Mouse (Mus musculus) limb, embryonic 14.5 days (tissue): ENCODE measurements around the gene Ppp6r3. TPM values are rescaled to one million over a fixed set of nuclear protein-coding genes. Genes with fewer than 3 reads are reported as not detected.

Source experiments
- ATAC-seq: fragments of 200-750 bp; cut with Nextera tagmentation; 2 replicates; pipeline ENCODE4 v1.8.0; 2017; ENCODE audit warnings: low read depth, moderate number of reproducible peaks, moderate TSS enrichment; ENCODE audit not compliant: low FRiP score
- DNase-seq: peaks from one replicate; pipeline ENCODE4 v3.0.0-alpha.2; 2015; ENCODE audit warnings: low spot score
- H3K27ac ChIP-seq: fragments of 300-500 bp; sonication (generic); replicated peaks from 2 replicates; pipeline ENCODE4 v1.5.1; 2014; ENCODE audit warnings: low read depth, mild to moderate bottlenecking, low read length, moderate library complexity, mixed read lengths
- H3K27me3 ChIP-seq: fragments of 300-500 bp; sonication (generic); 2 replicates; pipeline ENCODE4 v1.6.1; 2014; ENCODE audit warnings: low read length, mixed read lengths; ENCODE audit not compliant: control insufficient read depth, insufficient read depth
- H3K36me3 ChIP-seq: fragments of 300-500 bp; sonication (generic); 2 replicates; pipeline ENCODE4 v1.6.1; 2014; ENCODE audit warnings: mild to moderate bottlenecking, low read length, moderate library complexity, mixed read lengths; ENCODE audit not compliant: control insufficient read depth, insufficient read depth
- H3K4me1 ChIP-seq: fragments of 300-500 bp; sonication (generic); 2 replicates; pipeline ENCODE4 v1.6.1; 2014; ENCODE audit warnings: antibody characterized with exemption, low read length, mixed read lengths; ENCODE audit not compliant: control insufficient read depth, insufficient read depth
- H3K4me2 ChIP-seq: fragments of 300-500 bp; sonication (generic); replicated peaks from 2 replicates; pipeline ENCODE4 v1.6.1; 2014; ENCODE audit warnings: low read depth, mild to moderate bottlenecking, low read length, moderate library complexity; ENCODE audit not compliant: severe bottlenecking
- H3K4me3 ChIP-seq: fragments of 300-500 bp; sonication (generic); replicated peaks from 2 replicates; pipeline ENCODE4 v1.5.1; 2014; ENCODE audit warnings: low read length
- H3K9ac ChIP-seq: fragments of 300-500 bp; sonication (generic); 2 replicates; pipeline ENCODE4 v1.6.1; 2014; ENCODE audit warnings: mild to moderate bottlenecking, low read depth, low read length, moderate library complexity; ENCODE audit not compliant: severe bottlenecking
- H3K9me3 ChIP-seq: fragments of 300-500 bp; sonication (generic); 2 replicates; pipeline ENCODE4 v1.6.1; 2016; ENCODE audit warnings: low read length; ENCODE audit not compliant: control insufficient read depth
- POLR2A ChIP-seq: fragments of 200-500 bp; IDR thresholded peaks from 2 replicates; pipeline ENCODE4 v1.8.0; 2012; ENCODE audit warnings: inconsistent platforms, mild to moderate bottlenecking, moderate library complexity, borderline replicate concordance; ENCODE audit not compliant: insufficient read depth, insufficient read length; ENCODE audit errors: extremely low read depth
- WGBS: fragments of 180-500 bp; shearing (Covaris S2); extraction: QIAGEN DNeasy Blood & Tissue Kit; methylation state at CpG from one replicate; pipeline ENCODE4 v1.1.7; 2014; 5-methylcytosine and 5-hydroxymethylcytosine counted together
- polyA plus RNA-seq, 2 experiments: library from polyadenylated mRNA; depleted of rRNA in 1 of 2; stranded (reverse) in 1 of 2; unstranded in 1 of 2; fragments of >200 nt; fragmentation: Nextera tagmentation in 1 of 2; extraction: Ambion mirVana in 1 of 2; gene quantifications; 2 replicates each; pipeline versions ENCODE4 v1.2.1 to v1.2.3; 2012 to 2014

The Ppp6r3 gene
- polyA plus RNA-seq, 2 experiments: 61.3 to 78.7 TPM

GRCm38 (mm10) chr19:3549263-3549662, 26.3 kb downstream of the Ppp6r3 start:
- Histone ChIP-seq H3K9me3 (no peaks in the 10 kb centered on the region), H3K9ac (no peak overlapping the region), H3K4me3 (no peak overlapping the region), H3K27me3 (no peaks in the 10 kb centered on the region), H3K4me2 (no peak overlapping the region), H3K27ac (no peak overlapping the region), H3K4me1 (no peaks in the 10 kb centered on the region), H3K36me3 (0 out of 2 replicates have a peak, but pooled peaks cover 7% of the 10 kb centered on the region)
- DNase-seq (no peak), ATAC-seq (no peak)
- 80% methylated on average over 1 of the region's 1 CpGs for WGBS
- no peak for TF ChIP-seq POLR2A

GRCm38 (mm10) chr19:3548311-3548710, 27.2 kb downstream of the Ppp6r3 start:
- H3K9ac ChIP-seq: no peak overlapping the region
- 0 out of 2 replicates have a peak, but pooled peaks cover 2% of the 10 kb centered on the region for H3K4me1 ChIP-seq
- ATAC-seq (no peak), DNase-seq (no peak)
- no peak overlapping the region for H3K4me3 ChIP-seq
- no peaks in the 10 kb centered on the region for H3K9me3 ChIP-seq
- no peak for TF ChIP-seq POLR2A
- 97% methylated on average over 1 of the region's 1 CpGs for WGBS
- no peaks in the 10 kb centered on the region for H3K27me3 ChIP-seq
- H3K27ac ChIP-seq: no peak overlapping the region
- H3K4me2 ChIP-seq: no peak overlapping the region
- peaks cover 13% of the 10 kb centered on the region for H3K36me3 ChIP-seq

GRCm38 (mm10) chr19:3544995-3545394, 30.6 kb downstream of the Ppp6r3 start:
- no peaks in the 10 kb centered on the region for H3K9me3 ChIP-seq
- 80% methylated on average over 2 of the region's 2 CpGs for WGBS
- ATAC-seq: no peak
- no peak overlapping the region for H3K4me3 ChIP-seq
- peaks cover 40% of the 10 kb centered on the region for H3K36me3 ChIP-seq
- no peak overlapping the region for H3K27ac ChIP-seq
- H3K4me1 ChIP-seq: 0 out of 2 replicates have a peak, but pooled peaks cover 2% of the 10 kb centered on the region
- DNase-seq: no peak
- no peak overlapping the region for H3K4me2 ChIP-seq
- no peak overlapping the region for H3K9ac ChIP-seq
- no peaks in the 10 kb centered on the region for H3K27me3 ChIP-seq
- TF ChIP-seq POLR2A: no peak

- H3K36me3 ChIP-seq: peaks cover 42% of the 10 kb centered on the region
- H3K4me2 ChIP-seq: no peak overlapping the region
- H3K27me3 ChIP-seq: no peaks in the 10 kb centered on the region
- TF ChIP-seq POLR2A: no peak
- no peaks in the 10 kb centered on the region for H3K9me3 ChIP-seq
- H3K4me1 ChIP-seq: 0 out of 2 replicates have a peak, but pooled peaks cover 2% of the 10 kb centered on the region
- WGBS: 94% methylated on average over 4 of the region's 4 CpGs
- ATAC-seq (no peak), DNase-seq (no peak)
- H3K9ac ChIP-seq: no peak overlapping the region
- no peak overlapping the region for H3K27ac ChIP-seq
- no peak overlapping the region for H3K4me3 ChIP-seq
Observed at GRCm38 (mm10) chr19:3542591-3542990, 33.0 kb downstream of the Ppp6r3 start.

- H3K27me3 ChIP-seq: no peaks in the 10 kb centered on the region
- H3K27ac ChIP-seq: no peak overlapping the region
- 0 out of 2 replicates have a peak, but pooled peaks cover 2% of the 10 kb centered on the region for H3K4me1 ChIP-seq
- H3K9me3 ChIP-seq: no peaks in the 10 kb centered on the region
- WGBS: 91% methylated on average over 5 of the region's 5 CpGs
- H3K36me3 ChIP-seq: peaks cover 37% of the 10 kb centered on the region
- H3K9ac ChIP-seq: no peak overlapping the region
- DNase-seq (no peak), ATAC-seq (no peak)
- no peak overlapping the region for H3K4me2 ChIP-seq
- no peak for TF ChIP-seq POLR2A
- no peak overlapping the region for H3K4me3 ChIP-seq
Observed at GRCm38 (mm10) chr19:3540997-3541396, 34.6 kb downstream of the Ppp6r3 start.

GRCm38 (mm10) chr19:3540254-3540653, 35.3 kb downstream of the Ppp6r3 start:
- ATAC-seq (no peak), DNase-seq (no peak)
- WGBS: 90% methylated on average over 2 of the region's 2 CpGs
- Histone ChIP-seq H3K4me2 (no peak overlapping the region), H3K4me3 (no peak overlapping the region), H3K27ac (no peak overlapping the region), H3K36me3 (peaks cover 37% of the 10 kb centered on the region), H3K9ac (no peak overlapping the region), H3K4me1 (0 out of 2 replicates have a peak, but pooled peaks cover 2% of the 10 kb centered on the region), H3K27me3 (no peaks in the 10 kb centered on the region), H3K9me3 (no peaks in the 10 kb centered on the region)
- TF ChIP-seq POLR2A: no peak
